Mouse (Mus musculus) granulocyte monocyte progenitor cell, adult 5-6 weeks (primary cell): ENCODE results near the gene Il1r2. TPM values are rescaled to one million over a fixed set of nuclear protein-coding genes. Genes with fewer than 3 reads are reported as not detected.

ENCODE experiments used
- ATAC-seq: replicated peaks from 2 replicates; pipeline ENCODE4 v1.8.0; 2016; ENCODE audit warnings: mild to moderate bottlenecking, moderate TSS enrichment, inconsistent platforms; ENCODE audit not compliant: poor library complexity, severe bottlenecking
- total RNA-seq, 2 experiments: library from RNA; stranded (forward) in 1 of 2; stranded (reverse) in 1 of 2; fragments of 200-712, 200-1000 nt in 1 of 2; fragments of >200 nt in 1 of 2; fragmentation: Nextera tagmentation in 1 of 2; gene quantifications; 2 replicates each; pipeline ENCODE4 v1.2.3; 2014 to 2017

The Il1r2 gene
- total RNA-seq, 2 experiments from 2014 or later, result 0.88 TPM; not detected in 1

- no peak for ATAC-seq
Observed at GRCm38 (mm10) chr1:40117565-40117964, 43.7 kb downstream of the Il1r2 start.

- ATAC-seq, result no peak
Observed at GRCm38 (mm10) chr1:40124237-40124636, 50.4 kb downstream of the Il1r2 start.

- ATAC-seq, result 0 out of 2 replicates have a peak, but pooled peaks have one; percentile 38
Observed at GRCm38 (mm10) chr1:40128481-40128880, 54.6 kb downstream of the Il1r2 start.

GRCm38 (mm10) chr1:40129321-40129720, 55.4 kb downstream of the Il1r2 start:
- no peak for ATAC-seq

GRCm38 (mm10) chr1:40131631-40132030, 57.8 kb downstream of the Il1r2 start:
- ATAC-seq, result no peak

- peak; percentile 65 for ATAC-seq
Observed at GRCm38 (mm10) chr1:40132721-40133120, 58.8 kb downstream of the Il1r2 start.

- no peak for ATAC-seq
Observed at GRCm38 (mm10) chr1:40133567-40133966, 59.7 kb downstream of the Il1r2 start.

- no peak for ATAC-seq
Observed at GRCm38 (mm10) chr1:40139798-40140532, 66.1 kb downstream of the Il1r2 start.

- ATAC-seq, result no peak
Observed at GRCm38 (mm10) chr1:40156096-40156495, 82.2 kb downstream of the Il1r2 start.

GRCm38 (mm10) chr1:40163329-40163917, 89.5 kb downstream of the Il1r2 start:
- ATAC-seq, result no peak

GRCm38 (mm10) chr1:40164331-40164730, 90.5 kb downstream of the Il1r2 start:
- no peak for ATAC-seq

GRCm38 (mm10) chr1:40167585-40167984, 93.7 kb downstream of the Il1r2 start:
- no peak for ATAC-seq

GRCm38 (mm10) chr1:40171878-40172277, 98.0 kb downstream of the Il1r2 start:
- ATAC-seq, result no peak

- ATAC-seq, result no peak
Observed at GRCm38 (mm10) chr1:40174146-40174545, 100.3 kb downstream of the Il1r2 start.

Other genes with a start within 250 kb of the Il1r2 start
- gene Map4k4, start 173.2 kb upstream of the Il1r2 start, total RNA-seq (2014; fragmentation: Nextera tagmentation), result 24.6 and 38.5 TPM in 2 replicates
- gene Map4k4, start 173.2 kb upstream of the Il1r2 start, total RNA-seq (2017), result 58.2 and 64.7 TPM in 2 replicates
- gene Il1r1, start 151.0 kb downstream of the Il1r2 start, total RNA-seq (2014; fragmentation: Nextera tagmentation), result 3.0 and 3.1 TPM in 2 replicates
- 2.2 and 2.7 TPM in 2 replicates for gene Il1r1, start 151.0 kb downstream of the Il1r2 start, total RNA-seq (2017)